Mouse (Mus musculus): ENCODE data around the gene Erbb2.

DNA sequence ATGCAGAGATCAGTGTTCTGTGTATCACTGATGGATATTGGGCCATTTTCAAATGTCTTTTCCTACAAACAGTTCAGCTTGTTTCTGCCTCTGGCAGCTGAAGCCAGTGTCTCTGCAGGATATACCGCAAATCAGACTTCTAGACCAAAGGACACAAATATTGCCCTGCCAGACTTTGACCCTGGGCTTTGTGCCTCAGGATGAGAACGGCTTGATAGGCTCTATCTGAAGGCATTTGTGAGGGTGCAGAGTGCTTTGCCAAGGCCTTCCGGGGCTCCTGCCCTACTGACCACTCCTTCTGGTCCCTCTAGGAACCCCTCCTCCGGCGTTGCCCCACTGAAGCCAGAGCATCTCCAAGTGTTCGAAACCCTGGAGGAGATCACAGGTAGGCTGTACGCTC, 14.3 kb downstream of the Erbb2 start:
- no peak for TF ChIP-seq CTCF (IDR thresholded peaks at IDR 0.05; ENCODE audit: low read depth, low read length)
- no peak for TF ChIP-seq POLR2A (IDR thresholded peaks at IDR 0.05; ENCODE audit: extremely low read depth, insufficient read depth, low read length)

All from liver, adult 2 months (tissue).